Mouse (Mus musculus): ENCODE data around the gene Otub2. TPM values are rescaled to one million over a fixed set of nuclear protein-coding genes. Genes with fewer than 3 reads are reported as not detected.
A peak's percentile ranks its signal among the peaks of the same experiment; 100 is the strongest.

The Otub2 gene
- total and polyA plus RNA-seq, 3 experiments: 8.4 to 126 (median 12.3) TPM

GRCm38 (mm10) chr12:103433986-103434731 lies 45.7 kb downstream of the Otub2 start, which contains the start of gene Ifi27 (continued):
- TF ChIP-seq UBTF (IDR thresholded peaks at IDR 0.05; ENCODE audit: borderline replicate concordance, insufficient read depth, low read depth, low read length) (no peak), MEF2A (IDR thresholded peaks at IDR 0.05; ENCODE audit: extremely low read depth, insufficient replicate concordance, low read depth, low read length, poor library complexity, severe bottlenecking) (no peak)

DNA sequence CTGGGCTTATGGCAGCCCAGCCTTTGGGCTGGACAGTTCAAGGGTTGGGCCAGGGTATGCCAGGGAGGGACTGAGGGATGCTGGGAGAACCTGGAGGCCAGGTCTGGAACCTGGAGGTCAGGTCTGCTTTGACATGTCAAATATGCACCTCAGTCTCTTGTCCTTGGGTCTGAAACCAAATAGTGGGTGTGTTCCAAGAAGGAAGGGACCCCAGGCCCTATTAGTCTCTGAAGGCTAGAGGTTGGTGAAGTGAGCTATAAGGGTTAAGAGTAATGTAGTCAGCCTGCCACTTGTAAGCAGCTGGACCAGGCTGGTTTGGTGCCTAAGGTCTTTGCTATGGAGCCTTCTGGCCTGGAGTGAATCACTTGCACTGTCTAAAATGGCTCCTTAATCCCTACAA lies 46.4 kb downstream of the Otub2 start:
- H3K27ac ChIP-seq (ENCODE audit: control insufficient read depth, low read depth, low read length): peak overlapping the region; percentile 87
- peak overlapping the region; percentile 81 for H3K9ac ChIP-seq (ENCODE audit: control insufficient read depth, low read depth, low read length, poor library complexity, severe bottlenecking)

DNA sequence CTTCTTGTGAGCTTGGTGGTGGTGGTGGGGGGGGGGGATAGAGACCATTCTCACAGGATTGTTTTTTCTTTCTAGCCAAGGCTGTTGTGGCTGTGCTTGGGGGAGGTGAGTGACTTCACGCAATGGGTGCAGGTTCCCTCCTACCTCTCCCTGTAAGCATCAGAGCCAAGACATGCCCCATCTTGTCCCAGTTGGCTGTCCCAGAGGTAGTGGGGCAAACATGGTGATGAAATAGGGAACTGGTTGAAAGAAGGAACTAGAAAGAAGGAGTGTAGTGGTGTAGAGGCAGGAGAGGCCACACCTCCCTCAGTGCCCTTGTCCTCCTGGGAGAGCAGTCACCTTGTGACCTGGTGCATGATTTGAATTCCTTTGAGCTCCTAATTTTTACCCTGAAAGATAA lies 49.1 kb downstream of the Otub2 start:
- TF ChIP-seq TCF12 (IDR thresholded peaks at IDR 0.05; ENCODE audit: low read depth, low read length) (no peak), MEF2A (IDR thresholded peaks at IDR 0.05; ENCODE audit: extremely low read depth, insufficient replicate concordance, low read depth, low read length, poor library complexity, severe bottlenecking) (no peak), MYC (IDR thresholded peaks at IDR 0.05; ENCODE audit: low read depth, low read length) (no peak), ELF1 (IDR thresholded peaks at IDR 0.05; ENCODE audit: low read depth, low read length) (no peak), BHLHE40 (IDR thresholded peaks at IDR 0.05; ENCODE audit: borderline replicate concordance, low read depth, low read length) (no peak), POLR2AphosphoS5 (IDR thresholded peaks at IDR 0.05; ENCODE audit: borderline replicate concordance, low read depth, low read length) (no peak), RAD21 (IDR thresholded peaks at IDR 0.05; ENCODE audit: low read depth, low read length) (no peak), ETS1 (IDR thresholded peaks at IDR 0.05; ENCODE audit: low read depth, low read length) (no peak), JUND (IDR thresholded peaks at IDR 0.05; ENCODE audit: low read depth, low read length) (no peak), KAT2A (conservative IDR thresholded peaks at IDR 0.05; ENCODE audit: low read depth, low read length) (no peak)
- no peak overlapping the region for H3K27ac ChIP-seq (ENCODE audit: control insufficient read depth, low read depth, low read length)
- no peak overlapping the region for H3K4me3 ChIP-seq (ENCODE audit: control insufficient read depth in 1 of 2, insufficient read depth in 1 of 2, low read depth in 2 of 2, low read length in 2 of 2)
- no peak overlapping the region for H3K9ac ChIP-seq (ENCODE audit: control insufficient read depth, low read depth, low read length, poor library complexity, severe bottlenecking)
- H3K4me1 ChIP-seq (ENCODE audit: control insufficient read depth in 1 of 2, insufficient read depth in 2 of 2, low read length in 2 of 2): peaks cover 3 to 14% of the 10 kb centered on the region in 2 experiments; a peak in 3 of 4 replicates
- H3K36me3 ChIP-seq (ENCODE audit: control insufficient read depth in 1 of 2, insufficient read depth in 2 of 2, low read length in 2 of 2): peaks cover 0 to 5% of the 10 kb centered on the region in 2 experiments; a peak in 3 of 4 replicates
- no peaks in the 10 kb centered on the region for H3K79me2 ChIP-seq (ENCODE audit: control insufficient read depth, insufficient read depth, low read length, poor library complexity)
- peak; percentile 32 for DNase-seq (ENCODE audit: low read depth, low spot score)
- H3K27me3 ChIP-seq (ENCODE audit: control insufficient read depth in 1 of 2, insufficient read depth in 2 of 2, low read length in 2 of 2): no peaks in the 10 kb centered on the region
- no peaks in the 10 kb centered on the region for H3K9me3 ChIP-seq (replicated peaks; ENCODE audit: insufficient read depth, low read length)

More for the DNA sequence above, 46.4 kb downstream of the Otub2 start:
- no peaks in the 10 kb centered on the region for H3K79me2 ChIP-seq (ENCODE audit: control insufficient read depth, insufficient read depth, low read length, poor library complexity)
- H3K9me3 ChIP-seq (replicated peaks; ENCODE audit: insufficient read depth, low read length): no peaks in the 10 kb centered on the region
- H3K36me3 ChIP-seq (ENCODE audit: control insufficient read depth in 1 of 2, insufficient read depth in 2 of 2, low read length in 2 of 2): peaks cover 0 to 5% of the 10 kb centered on the region in 2 experiments; a peak in 3 of 4 replicates
- no peak for DNase-seq (ENCODE audit: low read depth, low spot score)
- peaks cover 3 to 14% of the 10 kb centered on the region in 2 experiments; a peak in 3 of 4 replicates for H3K4me1 ChIP-seq (ENCODE audit: control insufficient read depth in 1 of 2, insufficient read depth in 2 of 2, low read length in 2 of 2)
- TF ChIP-seq ZNF384 (IDR thresholded peaks at IDR 0.05; ENCODE audit: low read depth, low read length) (no peak), UBTF (IDR thresholded peaks at IDR 0.05; ENCODE audit: borderline replicate concordance, insufficient read depth, low read depth, low read length) (no peak), E2F4 (IDR thresholded peaks at IDR 0.05; ENCODE audit: borderline replicate concordance, low read depth, low read length) (no peak)
- peak overlapping the region; percentile 69 to 79 for H3K4me3 ChIP-seq (ENCODE audit: control insufficient read depth in 1 of 2, insufficient read depth in 1 of 2, low read depth in 2 of 2, low read length in 2 of 2)
- H3K27me3 ChIP-seq (ENCODE audit: control insufficient read depth in 1 of 2, insufficient read depth in 2 of 2, low read length in 2 of 2): no peaks in the 10 kb centered on the region

All from MEL (cell line).